In genomic region chr19:56256235-56256634, GRCm38 (mm10) we compare ENCODE assay signal across 40 mouse cellular contexts. TPM values are rescaled to one million over a fixed set of nuclear protein-coding genes. Genes with fewer than 3 reads are reported as not detected.
"Had no signal": no experiment of that assay in that cellular context is flagged by ENCODE, and none has a peak within 500 bp of the region (broad histone marks: within the 10 kb centered on the region; RNA-seq: fewer than 3 reads in every experiment).

No protein-coding gene starts in this region.

- H3K4me2 ChIP-seq: limb, embryonic 12.5 days; limb, embryonic 13.5 days; limb, embryonic 15.5 days; liver, embryonic 11.5 days; liver, embryonic 12.5 days; liver, embryonic 13.5 days; liver, embryonic 15.5 days; lung, embryonic 14.5 days; lung, embryonic 15.5 days; midbrain, embryonic 11.5 days; midbrain, embryonic 12.5 days; midbrain, embryonic 13.5 days; midbrain, embryonic 15.5 days had no signal

- H3K4me1 ChIP-seq: liver, embryonic 12.5 days; liver, embryonic 13.5 days; midbrain, embryonic 15.5 days had no signal

- H3K9ac ChIP-seq: limb, embryonic 12.5 days; limb, embryonic 13.5 days; limb, embryonic 15.5 days; liver, embryonic 12.5 days; liver, embryonic 13.5 days; liver, embryonic 14.5 days; liver, embryonic 15.5 days; liver, postnatal 0 days; lung, embryonic 14.5 days; lung, embryonic 15.5 days; midbrain, embryonic 12.5 days; midbrain, embryonic 13.5 days; midbrain, embryonic 15.5 days had no signal

- H3K27ac ChIP-seq: limb, embryonic 10.5 days; limb, embryonic 12.5 days; limb, embryonic 13.5 days; limb, embryonic 15.5 days; liver, embryonic 12.5 days; liver, embryonic 13.5 days; liver, embryonic 14.5 days; liver, embryonic 15.5 days; lung, embryonic 15.5 days; macrophage; midbrain, embryonic 10.5 days; midbrain, embryonic 12.5 days; midbrain, embryonic 13.5 days; midbrain, embryonic 15.5 days had no signal

- H3K27me3 ChIP-seq: liver, embryonic 13.5 days; liver, embryonic 15.5 days; lung, embryonic 15.5 days; midbrain, embryonic 15.5 days had no signal

- H3K36me3 ChIP-seq: limb, embryonic 10.5 days; limb, embryonic 12.5 days; limb, embryonic 13.5 days; limb, embryonic 15.5 days; liver, embryonic 12.5 days; liver, embryonic 13.5 days; liver, embryonic 15.5 days; lung, embryonic 15.5 days; midbrain, embryonic 10.5 days; midbrain, embryonic 12.5 days; midbrain, embryonic 13.5 days; midbrain, embryonic 15.5 days had no signal

- DNase-seq: left cerebral cortex, postnatal 4 days; liver; liver, embryonic 13.5 days; liver, postnatal 0 days; lung, adult 18-20 months; lung, adult 2 months; lung, postnatal 4 days had no signal

- H3K9me3 ChIP-seq: limb, embryonic 10.5 days; limb, embryonic 12.5 days; limb, embryonic 13.5 days; limb, embryonic 15.5 days; liver, embryonic 12.5 days; liver, embryonic 13.5 days; liver, embryonic 15.5 days; lung, embryonic 15.5 days; megakaryocyte, embryonic 14.5 days; midbrain, embryonic 10.5 days; midbrain, embryonic 12.5 days; midbrain, embryonic 13.5 days; midbrain, embryonic 15.5 days had no signal

- H3K4me3 ChIP-seq: limb, embryonic 10.5 days; limb, embryonic 12.5 days; limb, embryonic 13.5 days; limb, embryonic 15.5 days; liver, embryonic 12.5 days; liver, embryonic 13.5 days; liver, embryonic 15.5 days; lung, embryonic 15.5 days; megakaryocyte, embryonic 14.5 days; midbrain, embryonic 10.5 days; midbrain, embryonic 12.5 days; midbrain, embryonic 13.5 days; midbrain, embryonic 15.5 days; myocyte had no signal

- ATAC-seq: liver, embryonic 12.5 days; liver, postnatal 0 days; lung, postnatal 0 days; midbrain, embryonic 13.5 days; midbrain, embryonic 15.5 days; midbrain, embryonic 16.5 days had no signal

RNA-seq across cellular contexts. Expression of gene Habp2, which starts 30.7 kb away (rescaled TPM):
- total RNA-seq: left cerebral cortex, adult 8-10 months; left cerebral cortex, postnatal 10 days; left cerebral cortex, postnatal 14 days; left cerebral cortex, postnatal 25 days; left cerebral cortex, postnatal 36 days; left cerebral cortex, postnatal 4 days; megakaryocyte progenitor cell, adult 5-6 weeks; megakaryocyte, adult 5-6 weeks; megakaryocyte-erythroid progenitor cell, adult 5-6 weeks; midbrain, postnatal 0 days; monocyte, adult 5-6 weeks had no signal
- polyA plus RNA-seq: limb, embryonic 10.5 days; limb, embryonic 12.5 days; limb, embryonic 14.5 days; lung, adult 2 months; macrophage; midbrain, embryonic 11.5 days; midbrain, embryonic 12.5 days; midbrain, embryonic 14.5 days; neural tube, embryonic 11.5 days had no signal
